ENCODE assay signal across 18 mouse cellular contexts in genomic region chr2:167731149-167731548, GRCm38 (mm10). TPM values are rescaled to one million over a fixed set of nuclear protein-coding genes. Genes with fewer than 3 reads are reported as not detected.
A peak's percentile ranks its signal among the peaks of the same experiment; 100 is the strongest.
DNase-seq lines count a peak whose midpoint lies in the region; ATAC-seq lines count a peak whose summit lies in the region.
"Had no signal": no experiment of that assay in that cellular context is flagged by ENCODE, and none has a peak within 500 bp of the region (broad histone marks: within the 10 kb centered on the region; RNA-seq: fewer than 3 reads in every experiment).

No protein-coding gene starts in this region.

- no peak overlapping the region for H3K9ac ChIP-seq in intestine, embryonic 15.5 days
- H3K9ac ChIP-seq: forebrain, postnatal 0 days; kidney, embryonic 15.5 days; liver, postnatal 0 days; midbrain, embryonic 13.5 days; neural tube, embryonic 12.5 days had no signal

- H3K4me2 ChIP-seq in intestine, embryonic 15.5 days (replicated peaks), result no peak overlapping the region
- H3K4me2 ChIP-seq: kidney, embryonic 15.5 days; midbrain, embryonic 13.5 days; neural tube, embryonic 12.5 days had no signal

- no peaks in the 10 kb centered on the region for H3K9me3 ChIP-seq in intestine, embryonic 15.5 days
- H3K9me3 ChIP-seq: kidney, embryonic 15.5 days; midbrain, embryonic 13.5 days; neural tube, embryonic 12.5 days had no signal

- ATAC-seq in intestine, embryonic 15.5 days, result peak; percentile 51
- ATAC-seq: activated CD4-positive, CD25-positive, alpha-beta regulatory T cell, adult 4 months; forebrain, postnatal 0 days; liver, postnatal 0 days; midbrain, embryonic 13.5 days had no signal

- H3K27me3 ChIP-seq in intestine, embryonic 15.5 days (replicated peaks), result no peaks in the 10 kb centered on the region
- H3K27me3 ChIP-seq: midbrain, embryonic 13.5 days; neural tube, embryonic 12.5 days had no signal

- H3K4me1 ChIP-seq in intestine, embryonic 15.5 days (replicated peaks), result peaks cover 22% of the 10 kb centered on the region
- H3K4me1 ChIP-seq: midbrain, embryonic 13.5 days had no signal

- H3K27ac ChIP-seq in intestine, embryonic 15.5 days, result no peak overlapping the region
- H3K27ac ChIP-seq: kidney, embryonic 15.5 days; midbrain, embryonic 13.5 days; neural tube, embryonic 12.5 days had no signal

- WGBS in intestine, embryonic 15.5 days, result 58% methylated on average over 13 of the region's 13 CpGs

- H3K4me3 ChIP-seq in intestine, embryonic 15.5 days (replicated peaks), result no peak overlapping the region
- H3K4me3 ChIP-seq: kidney, embryonic 15.5 days; midbrain, embryonic 13.5 days; neural tube, embryonic 12.5 days had no signal

- no peaks in the 10 kb centered on the region for H3K36me3 ChIP-seq in intestine, embryonic 15.5 days
- H3K36me3 ChIP-seq: kidney, embryonic 15.5 days; midbrain, embryonic 13.5 days; neural tube, embryonic 12.5 days had no signal

- peak; percentile 74 for DNase-seq in gastrocnemius, adult 18-20 months (ENCODE audit: low spot score)
- no peak for DNase-seq in gastrocnemius, postnatal 25 days
- DNase-seq in 3134 (ENCODE audit: extremely low read depth, insufficient read length, low spot score) (peak; percentile 71), NIH3T3 (ENCODE audit: low read depth) (peak; percentile 40), liver (no peak)
- DNase-seq in ovary, adult 18-20 months (ENCODE audit: low spot score), result no peak
- DNase-seq in heart, postnatal 36 days, result no peak
- DNase-seq: adrenal gland, postnatal 25 days; cerebellum, adult 2 months; forebrain, postnatal 0 days; liver, postnatal 0 days; lung, postnatal 10 days; right cerebral cortex, adult 18-20 months had no signal

- intact Hi-C loops in heart, postnatal 36 days (cut with DNase I), result no loop called here

RNA-seq across cellular contexts. Expression of gene Tmem189, which starts 41.5 kb away (rescaled TPM):
- 10 to 100 TPM; 10.4 to 15.0 TPM for total RNA-seq in gastrocnemius, adult 18-20 months (2021)
- total RNA-seq in gastrocnemius, postnatal 25 days (2021), result 10 to 100 TPM; 13.4 to 18.9 TPM
- polyA plus RNA-seq in intestine, embryonic 15.5 days (2015; fragmentation: Nextera tagmentation; extraction: Ambion mirVana), result 35.1 and 38.6 TPM in 2 replicates
- total RNA-seq in heart, postnatal 36 days (2021), result 10 to 100 TPM; 26.6 to 29.9 TPM

RNA-seq across cellular contexts. Expression of gene Cebpb, which starts 42.4 kb away (rescaled TPM):
- total RNA-seq in gastrocnemius, adult 18-20 months (2021), result 100 to 1,000 TPM in 1 of 2 experiments, 10 to 100 TPM in 1; 95.1 to 169 TPM
- 10 to 100 TPM; 93.5 to 95.6 TPM for total RNA-seq in gastrocnemius, postnatal 25 days (2021)
- 22.5 and 24.3 TPM in 2 replicates for polyA plus RNA-seq in intestine, embryonic 15.5 days (2015; fragmentation: Nextera tagmentation; extraction: Ambion mirVana)
- 100 to 1,000 TPM in 1 of 2 experiments, 10 to 100 TPM in 1; 93.7 to 108 TPM for total RNA-seq in heart, postnatal 36 days (2021)

Comparison
In these comparisons a context has a peak if more than half of its experiments do, and no peak if none do; other contexts are left out.
1. DNase-seq: peak in gastrocnemius, adult 18-20 months (single experiment), 3134 (single experiment) and NIH3T3 (single experiment); none in gastrocnemius, postnatal 25 days (single experiment), ovary, adult 18-20 months (single experiment), heart, postnatal 36 days (0 of 2) and liver (single experiment).